8 mouse cellular contexts compared by ENCODE assay signal in genomic region chr11:94209695-94210131, GRCm38 (mm10). TPM values are rescaled to one million over a fixed set of nuclear protein-coding genes. Genes with fewer than 3 reads are reported as not detected.
A peak's percentile ranks its signal among the peaks of the same experiment; 100 is the strongest.
DNase-seq lines count a peak whose midpoint lies in the region; ATAC-seq and TF ChIP-seq lines count a peak whose summit lies in the region.

No protein-coding gene starts in this region.

- H3K27me3 ChIP-seq in forebrain, embryonic 16.5 days (replicated peaks; ENCODE audit: control insufficient read depth, insufficient read depth, low read length): no peaks in the 10 kb centered on the region
- H3K27me3 ChIP-seq in limb, embryonic 15.5 days: no peaks in the 10 kb centered on the region
- no peaks in the 10 kb centered on the region for H3K27me3 ChIP-seq in neural tube, embryonic 12.5 days (replicated peaks)

- H3K27ac ChIP-seq in bone marrow, adult 2 months (ENCODE audit: control insufficient read depth, insufficient read depth, low read depth, low read length, poor library complexity): peak overlapping the region; percentile 95
- H3K27ac ChIP-seq in forebrain, embryonic 16.5 days (ENCODE audit: low read length): peak overlapping the region; percentile 98
- H3K27ac ChIP-seq in limb, embryonic 15.5 days: peak overlapping the region; percentile 97
- H3K27ac ChIP-seq in neural tube, embryonic 12.5 days: peak overlapping the region; percentile 89

- no peaks in the 10 kb centered on the region for H3K4me1 ChIP-seq in lung, adult 2 months (ENCODE audit: control insufficient read depth, insufficient read depth, low read length)
- peaks cover 6% of the 10 kb centered on the region for H3K4me1 ChIP-seq in bone marrow, adult 2 months (ENCODE audit: control insufficient read depth, insufficient read depth, low read length)
- peaks cover 16% of the 10 kb centered on the region for H3K4me1 ChIP-seq in forebrain, embryonic 16.5 days (replicated peaks; ENCODE audit: control insufficient read depth, insufficient read depth, low read length)
- H3K4me1 ChIP-seq in limb, embryonic 15.5 days: peaks cover 16% of the 10 kb centered on the region
- H3K4me1 ChIP-seq in neural tube, embryonic 12.5 days: peaks cover 26% of the 10 kb centered on the region

- no peak for ATAC-seq in forebrain, embryonic 16.5 days
- ATAC-seq in limb, embryonic 15.5 days (ENCODE audit: insufficient number of reproducible peaks, low FRiP score, low TSS enrichment, low read depth): no peak
- no peak for ATAC-seq in neural tube, embryonic 12.5 days (ENCODE audit: low FRiP score, low read depth)

- H3K9ac ChIP-seq in forebrain, embryonic 16.5 days (replicated peaks; ENCODE audit: low read depth, low read length): peak overlapping the region; percentile 73
- peak overlapping the region; percentile 24; the same call in 1 of the 2 replicates for H3K9ac ChIP-seq in limb, embryonic 15.5 days
- H3K9ac ChIP-seq in neural tube, embryonic 12.5 days: peak overlapping the region; percentile 53; the same call in 1 of the 2 replicates

- H3K4me3 ChIP-seq in lung, adult 2 months (replicated peaks; ENCODE audit: extremely low read depth, low read depth, low read length): peak overlapping the region; percentile 68
- peak overlapping the region; percentile 79 for H3K4me3 ChIP-seq in bone marrow, adult 2 months (replicated peaks; ENCODE audit: control insufficient read depth, low read depth, low read length)
- peak overlapping the region; percentile 53 for H3K4me3 ChIP-seq in forebrain, embryonic 16.5 days (replicated peaks; ENCODE audit: low read length)
- peak overlapping the region; percentile 50 for H3K4me3 ChIP-seq in limb, embryonic 15.5 days
- peak overlapping the region; percentile 36 for H3K4me3 ChIP-seq in neural tube, embryonic 12.5 days

- no peak for TF ChIP-seq POLR2A in lung, adult 2 months (IDR thresholded peaks at IDR 0.05; ENCODE audit: borderline replicate concordance, extremely low read depth, low read depth, low read length)
- no peak for TF ChIP-seq POLR2A in bone marrow, adult 2 months (IDR thresholded peaks at IDR 0.05; ENCODE audit: borderline replicate concordance, control insufficient read depth, low read depth, low read length)

- TF ChIP-seq CTCF in lung, adult 2 months (IDR thresholded peaks at IDR 0.05; ENCODE audit: insufficient read depth, low read length): no peak
- TF ChIP-seq CTCF in bone marrow, adult 2 months (IDR thresholded peaks at IDR 0.05; ENCODE audit: control insufficient read depth, insufficient read depth, low read length): no peak

- DNase-seq in lung, adult 2 months: no peak
- DNase-seq in lung, postnatal 4 days: no peak
- DNase-seq in ovary, postnatal 14 days (ENCODE audit: low spot score): no peak
- no peak for DNase-seq in T-cell, adult 2 months (ENCODE audit: low spot score)

- 4% methylated on average over 14 of the region's 14 CpGs for WGBS in lung, adult 2 months
- 2% methylated on average over 14 of the region's 14 CpGs for WGBS in bone marrow, adult 2 months
- WGBS in forebrain, embryonic 16.5 days: 2% methylated on average over 14 of the region's 14 CpGs
- WGBS in limb, embryonic 15.5 days: 1% methylated on average over 14 of the region's 14 CpGs
- WGBS in neural tube, embryonic 12.5 days: 2% methylated on average over 14 of the region's 14 CpGs

- peaks cover 4% of the 10 kb centered on the region; the same call in 1 of the 2 replicates for H3K36me3 ChIP-seq in forebrain, embryonic 16.5 days (ENCODE audit: control insufficient read depth, insufficient read depth)
- H3K36me3 ChIP-seq in limb, embryonic 15.5 days: peaks cover 11% of the 10 kb centered on the region
- peaks cover 10% of the 10 kb centered on the region for H3K36me3 ChIP-seq in neural tube, embryonic 12.5 days

- H3K4me2 ChIP-seq in forebrain, embryonic 16.5 days (ENCODE audit: low read length): peak overlapping the region; percentile 99
- H3K4me2 ChIP-seq in limb, embryonic 15.5 days: peak overlapping the region; percentile 88
- peak overlapping the region; percentile 98 for H3K4me2 ChIP-seq in neural tube, embryonic 12.5 days (replicated peaks)

- H3K9me3 ChIP-seq in forebrain, embryonic 16.5 days (ENCODE audit: control insufficient read depth, low read length): no peaks in the 10 kb centered on the region
- H3K9me3 ChIP-seq in limb, embryonic 15.5 days: no peaks in the 10 kb centered on the region
- no peaks in the 10 kb centered on the region for H3K9me3 ChIP-seq in neural tube, embryonic 12.5 days

RNA-seq across cellular contexts. Expression of gene Tob1, which starts 1.5 kb away (rescaled TPM):
- 27.9 and 37.2 TPM in 2 replicates for polyA plus RNA-seq in lung, adult 2 months (2012; rRNA removed)
- 3.3 and 6.4 TPM in 2 replicates for polyA plus RNA-seq in bone marrow, adult 2 months (2011; ENCODE audit: insufficient read depth, insufficient read length, low replicate concordance, missing spikeins)
- polyA plus RNA-seq in forebrain, embryonic 16.5 days (2015; fragmentation: Nextera tagmentation; extraction: Ambion mirVana): 35.1 and 46.0 TPM in 2 replicates
- polyA plus RNA-seq in limb, embryonic 15.5 days (2015; fragmentation: Nextera tagmentation; extraction: Ambion mirVana): 43.1 and 47.6 TPM in 2 replicates
- 41.7 and 43.3 TPM in 2 replicates for polyA plus RNA-seq in neural tube, embryonic 12.5 days (2016; fragmentation: Nextera tagmentation; extraction: Ambion mirVana)

RNA-seq across cellular contexts. Expression of gene Wfikkn2, which starts 36.1 kb away (rescaled TPM):
- polyA plus RNA-seq in lung, adult 2 months (2012; rRNA removed): 1.4 and 1.7 TPM in 2 replicates
- 0.42 TPM in 1 of 2 replicates, not detected in the other for polyA plus RNA-seq in bone marrow, adult 2 months (2011; ENCODE audit: insufficient read depth, insufficient read length, low replicate concordance, missing spikeins)
- 3.5 and 5.3 TPM in 2 replicates for polyA plus RNA-seq in forebrain, embryonic 16.5 days (2015; fragmentation: Nextera tagmentation; extraction: Ambion mirVana)
- 12.9 and 13.5 TPM in 2 replicates for polyA plus RNA-seq in limb, embryonic 15.5 days (2015; fragmentation: Nextera tagmentation; extraction: Ambion mirVana)
- polyA plus RNA-seq in neural tube, embryonic 12.5 days (2016; fragmentation: Nextera tagmentation; extraction: Ambion mirVana): 3.3 and 3.7 TPM in 2 replicates
